Mouse (Mus musculus): ENCODE data around the gene Cacna1i. TPM values are rescaled to one million over a fixed set of nuclear protein-coding genes. Genes with fewer than 3 reads are reported as not detected.

Cacna1i gene
- polyA plus RNA-seq, 1 experiment from 2014 or later = 0.01 TPM

DNA sequence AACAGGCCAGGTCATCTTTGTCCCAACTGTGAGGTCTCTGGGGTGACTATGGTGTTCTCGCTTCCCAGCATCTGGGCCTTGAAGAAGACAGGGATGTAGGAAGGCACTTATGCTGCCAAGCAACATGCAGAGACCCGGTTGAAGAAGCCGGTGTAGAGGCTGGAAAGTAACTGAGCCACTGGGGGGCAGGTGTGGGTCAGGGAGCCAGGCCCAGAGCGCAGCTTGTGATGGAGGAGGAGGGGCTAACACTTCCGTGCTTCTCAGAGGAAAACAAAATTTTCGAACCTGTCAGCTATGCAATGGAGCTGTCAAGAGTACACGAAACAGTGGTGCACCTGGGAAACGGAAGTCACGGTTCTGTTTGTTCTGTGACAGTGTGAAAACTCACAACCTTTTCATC, 9.9 kb upstream of the Cacna1i start:
- Histone ChIP-seq H3K4me3 (replicated peaks) (no peak overlapping the region), H3K27ac (replicated peaks) (no peak overlapping the region), H3K9me3 (replicated peaks) (no peaks in the 10 kb centered on the region), H3K27me3 (peaks cover 26% of the 10 kb centered on the region), H3K36me3 (replicated peaks) (no peaks in the 10 kb centered on the region), H3K4me1 (replicated peaks) (no peaks in the 10 kb centered on the region), H3K9ac (no peak overlapping the region), H3K4me2 (no peak overlapping the region)
- ATAC-seq (ENCODE audit: insufficient read depth) = no peak
- WGBS (ENCODE audit: insufficient replicate concordance) = 30% methylated on average over 9 of the region's 9 CpGs

DNA sequence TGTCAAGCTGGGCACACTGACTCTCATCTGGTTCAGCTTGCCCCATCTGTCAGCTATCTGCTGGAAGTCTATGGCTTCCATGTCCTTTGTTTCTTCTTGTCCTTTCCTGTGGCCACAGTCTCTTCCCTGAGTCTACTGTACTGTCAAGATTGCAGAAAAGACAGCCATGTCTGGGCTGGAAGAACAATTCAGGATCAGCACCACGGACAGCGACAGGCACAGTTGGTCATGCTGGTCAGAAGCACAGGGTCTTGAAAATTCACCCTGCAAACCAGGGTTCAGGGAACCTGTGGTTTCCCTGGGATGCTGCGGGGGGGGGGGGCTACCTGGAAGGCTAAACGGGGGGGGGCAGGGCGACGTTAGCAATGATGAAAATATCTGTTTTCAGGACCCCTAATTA, 9.4 kb upstream of the Cacna1i start:
- WGBS (ENCODE audit: insufficient replicate concordance) = 0% methylated on average over 6 of the region's 6 CpGs
- no peaks in the 10 kb centered on the region for H3K36me3 ChIP-seq (replicated peaks)
- H3K4me2 ChIP-seq = no peak overlapping the region
- H3K27me3 ChIP-seq = peaks cover 30% of the 10 kb centered on the region
- H3K9ac ChIP-seq = no peak overlapping the region
- no peaks in the 10 kb centered on the region for H3K9me3 ChIP-seq (replicated peaks)
- no peak for ATAC-seq (ENCODE audit: insufficient read depth)
- no peaks in the 10 kb centered on the region for H3K4me1 ChIP-seq (replicated peaks)
- no peak overlapping the region for H3K4me3 ChIP-seq (replicated peaks)
- no peak overlapping the region for H3K27ac ChIP-seq (replicated peaks)

DNA sequence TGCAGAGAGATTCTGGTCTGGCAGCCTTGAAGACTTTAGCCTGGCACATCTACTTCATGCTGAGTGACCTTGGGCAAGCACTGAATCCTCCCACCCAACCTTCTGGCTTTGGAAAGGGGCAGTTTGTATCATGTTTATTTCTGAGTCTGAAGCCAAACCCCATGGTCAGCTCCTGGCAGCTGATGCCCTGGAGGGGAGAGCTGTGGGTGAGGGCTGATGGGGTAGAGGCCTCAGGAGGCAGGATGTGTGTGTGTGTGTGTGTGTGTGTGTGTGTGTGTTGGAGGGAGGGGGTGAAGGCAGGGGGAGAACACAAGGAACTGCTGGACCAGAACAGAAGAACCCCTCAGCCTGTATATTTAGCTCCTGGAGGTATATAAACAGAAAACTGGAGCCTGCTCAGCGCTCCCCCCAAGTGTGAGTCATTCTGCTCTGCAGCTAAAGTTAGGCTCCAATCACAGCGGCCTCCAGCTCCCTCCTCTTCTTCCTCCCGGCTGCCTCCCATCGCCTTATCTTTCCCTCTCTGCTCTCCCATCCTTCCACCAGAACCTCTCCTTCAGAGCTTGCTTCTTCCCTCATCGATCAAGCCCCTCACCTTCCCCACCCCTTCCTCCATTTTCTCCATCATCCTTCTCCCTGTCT, 8.8 kb upstream of the Cacna1i start:
- Histone ChIP-seq H3K9ac (no peak overlapping the region), H3K4me3 (replicated peaks) (no peak overlapping the region), H3K27me3 (peaks cover 32% of the 10 kb centered on the region), H3K9me3 (replicated peaks) (no peaks in the 10 kb centered on the region), H3K36me3 (replicated peaks) (no peaks in the 10 kb centered on the region), H3K4me1 (replicated peaks) (no peaks in the 10 kb centered on the region), H3K27ac (replicated peaks) (no peak overlapping the region), H3K4me2 (no peak overlapping the region)
- 39% methylated on average over 5 of the region's 5 CpGs for WGBS (ENCODE audit: insufficient replicate concordance)
- no peak for ATAC-seq (ENCODE audit: insufficient read depth)

DNA sequence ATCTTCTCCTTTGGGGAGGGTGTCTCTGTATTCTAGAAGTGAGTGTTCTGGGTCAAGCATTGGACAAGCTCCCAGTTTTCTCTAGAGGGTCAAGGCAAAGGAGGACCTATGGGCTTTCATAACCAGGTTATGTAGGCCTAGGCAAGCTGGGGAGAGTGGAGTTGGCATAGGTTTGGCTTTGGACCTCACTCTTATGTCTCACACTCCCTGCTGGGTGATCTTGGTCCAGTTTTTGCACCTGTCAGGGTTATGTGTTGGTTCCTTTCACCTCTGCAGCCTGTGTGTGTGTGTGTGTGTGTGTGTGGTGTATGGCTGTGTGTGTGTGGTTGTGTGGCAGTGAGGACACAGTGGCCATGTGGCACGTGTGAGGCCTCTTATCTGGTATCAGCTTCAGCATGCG, 8.0 kb upstream of the Cacna1i start:
- no peaks in the 10 kb centered on the region for H3K4me1 ChIP-seq (replicated peaks)
- WGBS (ENCODE audit: insufficient replicate concordance) = 40% methylated on average over 2 of the region's 2 CpGs
- no peak for ATAC-seq (ENCODE audit: insufficient read depth)
- no peaks in the 10 kb centered on the region for H3K9me3 ChIP-seq (replicated peaks)
- peaks cover 33% of the 10 kb centered on the region for H3K27me3 ChIP-seq
- H3K27ac ChIP-seq (replicated peaks) = no peak overlapping the region
- no peak overlapping the region for H3K4me3 ChIP-seq (replicated peaks)
- no peaks in the 10 kb centered on the region for H3K36me3 ChIP-seq (replicated peaks)
- no peak overlapping the region for H3K4me2 ChIP-seq
- H3K9ac ChIP-seq = no peak overlapping the region

DNA sequence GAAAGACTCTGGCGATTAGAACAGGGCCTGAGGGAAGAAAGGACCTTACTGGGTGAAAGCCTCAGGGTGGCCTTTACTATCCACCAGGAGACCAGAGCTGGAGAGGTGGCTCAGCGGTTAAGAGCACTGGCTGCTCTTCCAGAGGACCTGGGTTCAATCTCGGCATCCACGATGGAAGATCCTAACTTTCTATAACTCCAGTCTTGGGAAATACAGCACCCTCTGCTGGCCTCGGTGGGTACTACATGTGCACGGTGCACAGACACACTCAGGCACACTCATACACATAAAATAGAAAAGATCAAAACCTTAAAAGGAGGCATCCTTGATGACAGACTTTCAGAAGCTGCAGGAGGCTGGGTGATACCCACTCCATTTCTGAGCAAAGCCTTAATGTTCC, 6.4 kb upstream of the Cacna1i start:
- H3K4me3 ChIP-seq (replicated peaks) = no peak overlapping the region
- H3K27me3 ChIP-seq = peaks cover 43% of the 10 kb centered on the region
- no peaks in the 10 kb centered on the region for H3K36me3 ChIP-seq (replicated peaks)
- no peak overlapping the region for H3K9ac ChIP-seq
- no peaks in the 10 kb centered on the region for H3K4me1 ChIP-seq (replicated peaks)
- H3K27ac ChIP-seq (replicated peaks) = no peak overlapping the region
- WGBS (ENCODE audit: insufficient replicate concordance) = 16% methylated on average over 6 of the region's 6 CpGs
- H3K9me3 ChIP-seq (replicated peaks) = no peaks in the 10 kb centered on the region
- no peak overlapping the region for H3K4me2 ChIP-seq
- ATAC-seq (ENCODE audit: insufficient read depth) = no peak

DNA sequence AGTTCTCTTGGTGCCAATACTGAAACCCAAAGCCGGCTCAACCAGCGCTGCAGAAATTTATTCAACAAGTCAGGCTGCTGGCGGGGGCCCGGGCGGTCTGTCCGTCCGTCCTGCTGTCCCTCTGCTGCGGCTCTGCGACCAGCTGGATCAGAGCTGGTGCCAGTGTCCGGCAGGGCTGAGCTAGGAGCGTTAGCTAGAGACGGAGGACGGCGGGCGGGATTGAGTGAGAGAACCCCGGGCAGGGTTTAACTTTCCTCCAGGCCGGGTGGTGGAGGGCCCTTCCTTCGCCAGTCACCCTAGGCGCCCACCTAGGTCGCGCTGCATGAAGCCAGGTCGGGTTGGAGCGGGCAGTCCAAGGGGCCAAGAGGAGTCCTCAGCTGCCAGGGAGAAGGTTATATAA, 998 bp downstream of the Cacna1i start:
- no peak for ATAC-seq (ENCODE audit: insufficient read depth)
- Histone ChIP-seq H3K4me1 (replicated peaks) (no peaks in the 10 kb centered on the region), H3K4me3 (replicated peaks) (no peak overlapping the region; the same call in 1 of the 2 replicates), H3K27ac (replicated peaks) (no peak overlapping the region), H3K27me3 (peaks cover 87% of the 10 kb centered on the region), H3K9ac (no peak overlapping the region), H3K36me3 (replicated peaks) (no peaks in the 10 kb centered on the region), H3K9me3 (replicated peaks) (no peaks in the 10 kb centered on the region), H3K4me2 (peak overlapping the region; percentile 49; the same call in 1 of the 2 replicates)
- 5% methylated on average over 23 of the region's 23 CpGs for WGBS (ENCODE audit: insufficient replicate concordance)

DNA sequence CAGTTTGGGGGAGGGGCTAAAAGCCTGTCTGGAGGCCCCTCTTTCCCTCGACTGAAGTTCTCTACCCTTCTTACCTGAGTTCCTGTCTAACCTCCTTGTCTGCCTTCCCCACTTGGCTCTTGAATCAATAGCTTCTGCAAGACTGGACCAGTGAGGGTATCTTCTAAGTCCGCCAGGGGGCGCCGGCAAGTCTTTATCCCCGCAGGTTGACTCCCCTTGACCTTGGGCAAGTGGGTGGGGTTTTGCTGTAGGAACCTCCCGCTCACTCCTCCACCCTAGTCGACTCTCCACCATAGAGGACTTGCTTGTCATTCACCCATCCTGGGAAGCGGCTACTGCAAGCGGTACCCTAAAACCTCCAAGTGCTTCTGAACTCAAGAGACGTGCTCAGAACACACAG, 2.4 kb downstream of the Cacna1i start:
- no peak overlapping the region for H3K4me2 ChIP-seq
- ATAC-seq (ENCODE audit: insufficient read depth) = 0 out of 2 replicates have a peak, but pooled peaks have one; percentile 18
- H3K36me3 ChIP-seq (replicated peaks) = no peaks in the 10 kb centered on the region
- WGBS (ENCODE audit: insufficient replicate concordance) = 6% methylated on average over 10 of the region's 10 CpGs
- no peak overlapping the region for H3K9ac ChIP-seq
- H3K27me3 ChIP-seq = peaks cover 74% of the 10 kb centered on the region
- no peaks in the 10 kb centered on the region for H3K9me3 ChIP-seq (replicated peaks)
- H3K4me1 ChIP-seq (replicated peaks) = no peaks in the 10 kb centered on the region
- no peak overlapping the region for H3K27ac ChIP-seq (replicated peaks)
- no peak overlapping the region for H3K4me3 ChIP-seq (replicated peaks)

DNA sequence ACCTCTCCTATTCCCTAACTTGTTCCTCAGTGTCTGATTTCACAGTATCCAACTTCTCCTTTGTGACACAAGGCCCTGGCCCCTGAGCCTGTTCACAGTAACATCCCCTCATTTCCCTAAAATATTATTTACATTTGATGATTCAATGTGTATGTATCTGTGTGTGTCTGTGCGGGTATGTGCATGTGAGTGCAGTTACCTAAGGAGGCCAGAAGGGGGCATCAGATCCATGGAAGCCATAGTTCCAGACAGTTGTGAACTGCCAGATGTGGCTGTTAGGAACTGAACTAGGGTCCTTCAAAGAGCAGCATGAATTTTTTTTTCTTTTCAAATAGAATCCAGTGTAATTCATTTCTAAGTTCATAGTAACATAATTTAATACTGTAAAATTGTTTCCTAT, 10.1 kb downstream of the Cacna1i start:
- no peaks in the 10 kb centered on the region for H3K9me3 ChIP-seq (replicated peaks)
- no peak overlapping the region for H3K9ac ChIP-seq
- H3K4me3 ChIP-seq (replicated peaks) = no peak overlapping the region
- 0 out of 2 replicates have a peak, but pooled peaks cover under 1% of the 10 kb centered on the region for H3K27me3 ChIP-seq
- H3K36me3 ChIP-seq (replicated peaks) = no peaks in the 10 kb centered on the region
- WGBS (ENCODE audit: insufficient replicate concordance) = 85% methylated on average over 1 of the region's 1 CpGs
- H3K4me1 ChIP-seq (replicated peaks) = no peaks in the 10 kb centered on the region
- no peak overlapping the region for H3K27ac ChIP-seq (replicated peaks)
- no peak overlapping the region for H3K4me2 ChIP-seq
- no peak for ATAC-seq (ENCODE audit: insufficient read depth)

DNA sequence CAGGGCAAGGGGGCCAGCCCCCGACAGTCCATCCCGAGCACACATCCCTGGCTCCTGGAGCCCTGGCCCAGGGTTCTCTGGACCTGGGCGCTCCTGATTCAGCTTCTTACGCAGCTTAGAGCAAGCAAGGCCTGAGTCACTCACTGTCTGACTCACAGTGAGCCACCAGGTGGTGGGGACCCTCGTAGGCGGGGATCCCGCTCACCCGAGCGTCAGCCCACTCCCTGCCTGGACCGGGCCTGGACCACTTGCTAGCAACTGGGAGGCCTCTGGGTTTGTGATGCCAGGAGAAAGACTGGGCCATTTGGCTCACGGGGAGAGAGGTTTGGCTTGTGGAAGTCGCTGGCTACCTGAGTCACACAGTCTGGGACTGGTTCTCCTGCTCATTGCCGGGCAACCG, 16.7 kb downstream of the Cacna1i start:
- Histone ChIP-seq H3K4me2 (no peak overlapping the region), H3K9me3 (replicated peaks) (no peaks in the 10 kb centered on the region), H3K9ac (no peak overlapping the region), H3K4me3 (replicated peaks) (no peak overlapping the region), H3K36me3 (replicated peaks) (no peaks in the 10 kb centered on the region), H3K4me1 (replicated peaks) (no peaks in the 10 kb centered on the region), H3K27me3 (no peaks in the 10 kb centered on the region), H3K27ac (replicated peaks) (no peak overlapping the region)
- WGBS (ENCODE audit: insufficient replicate concordance) = 60% methylated on average over 14 of the region's 14 CpGs
- ATAC-seq (ENCODE audit: insufficient read depth) = no peak

DNA sequence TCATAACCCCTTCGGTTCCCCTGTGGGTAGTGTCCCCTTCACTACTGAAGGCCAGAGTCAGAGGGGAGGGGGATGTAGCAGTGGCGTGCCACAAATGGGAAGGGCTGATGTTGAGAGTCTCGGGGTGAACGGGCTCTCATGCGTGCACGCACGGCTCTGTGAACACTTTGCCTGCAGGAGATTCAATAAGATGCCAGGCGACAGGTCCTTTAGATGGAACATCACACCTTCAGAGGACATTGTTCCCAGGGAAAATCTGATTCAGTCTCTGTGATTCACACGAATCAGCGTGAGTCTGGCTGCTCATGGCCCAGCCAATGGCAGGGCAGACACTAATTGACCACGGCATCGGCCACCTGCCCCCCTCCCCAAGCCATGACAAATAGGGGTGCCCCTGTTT, 17.1 kb downstream of the Cacna1i start:
- no peak for ATAC-seq (ENCODE audit: insufficient read depth)
- Histone ChIP-seq H3K4me2 (no peak overlapping the region), H3K9ac (no peak overlapping the region), H3K4me1 (replicated peaks) (no peaks in the 10 kb centered on the region), H3K36me3 (replicated peaks) (no peaks in the 10 kb centered on the region), H3K27me3 (no peaks in the 10 kb centered on the region), H3K27ac (replicated peaks) (no peak overlapping the region), H3K9me3 (replicated peaks) (no peaks in the 10 kb centered on the region), H3K4me3 (replicated peaks) (no peak overlapping the region)
- WGBS (ENCODE audit: insufficient replicate concordance) = 70% methylated on average over 12 of the region's 12 CpGs

DNA sequence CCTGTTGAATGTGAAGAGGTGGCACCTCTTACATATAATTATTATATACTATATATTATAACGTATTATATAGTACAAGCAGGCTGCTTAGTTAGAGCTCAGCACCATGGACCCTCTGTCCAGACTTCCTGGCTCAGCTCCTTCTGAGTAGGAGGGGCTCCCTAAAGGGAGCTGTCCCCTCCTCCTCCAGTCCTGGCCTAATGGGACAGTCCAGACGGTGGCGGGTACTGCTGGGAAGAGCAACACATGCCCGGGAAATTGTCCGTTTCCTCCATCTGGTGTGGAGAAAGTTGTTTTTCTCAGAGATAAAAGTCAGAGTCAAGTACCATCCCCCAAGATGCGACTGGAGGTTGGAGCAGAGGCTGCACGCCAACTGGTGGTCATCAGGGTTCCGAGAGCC, 19.1 kb downstream of the Cacna1i start:
- H3K27ac ChIP-seq (replicated peaks) = no peak overlapping the region
- no peak overlapping the region for H3K9ac ChIP-seq
- no peak overlapping the region for H3K4me2 ChIP-seq
- WGBS (ENCODE audit: insufficient replicate concordance) = 30% methylated on average over 8 of the region's 8 CpGs
- no peaks in the 10 kb centered on the region for H3K4me1 ChIP-seq (replicated peaks)
- no peak for ATAC-seq (ENCODE audit: insufficient read depth)
- no peak overlapping the region for H3K4me3 ChIP-seq (replicated peaks)
- no peaks in the 10 kb centered on the region for H3K36me3 ChIP-seq (replicated peaks)
- no peaks in the 10 kb centered on the region for H3K9me3 ChIP-seq (replicated peaks)
- H3K27me3 ChIP-seq = no peaks in the 10 kb centered on the region

DNA sequence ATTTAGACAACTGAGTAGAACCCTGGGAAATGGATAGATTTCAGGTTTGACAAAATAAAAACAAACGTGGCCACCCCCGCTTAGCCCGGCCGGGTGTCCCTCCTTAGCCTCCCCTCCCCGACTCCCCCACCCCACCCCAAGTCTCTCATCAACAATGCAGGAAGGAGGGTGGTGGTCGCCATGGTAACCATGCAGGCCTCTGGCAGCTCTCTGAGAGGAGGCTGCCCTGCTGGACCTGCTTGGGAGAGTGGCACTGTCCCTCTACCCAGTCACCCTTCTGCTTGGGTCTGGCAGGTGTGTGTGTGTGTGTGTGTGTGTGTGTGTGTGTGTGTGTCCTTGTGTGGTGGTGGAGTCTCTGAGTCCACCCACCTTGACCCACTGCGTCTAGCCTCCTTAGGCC, 27.7 kb downstream of the Cacna1i start:
- Histone ChIP-seq H3K9me3 (replicated peaks) (no peaks in the 10 kb centered on the region), H3K27me3 (no peaks in the 10 kb centered on the region), H3K27ac (replicated peaks) (no peak overlapping the region), H3K4me1 (replicated peaks) (no peaks in the 10 kb centered on the region), H3K4me3 (replicated peaks) (no peak overlapping the region), H3K9ac (no peak overlapping the region), H3K36me3 (replicated peaks) (no peaks in the 10 kb centered on the region), H3K4me2 (no peak overlapping the region)
- WGBS (ENCODE audit: insufficient replicate concordance) = 45% methylated on average over 7 of the region's 7 CpGs
- ATAC-seq (ENCODE audit: insufficient read depth) = no peak
